Mouse (Mus musculus) hindbrain, embryonic 16.5 days (tissue): ENCODE data around the gene Atf3. TPM values are rescaled to one million over a fixed set of nuclear protein-coding genes. Genes with fewer than 3 reads are reported as not detected.

Source experiments
- ATAC-seq: fragments of 200-750 bp; cut with Nextera tagmentation; 2 replicates; pipeline ENCODE4 v1.8.0; 2017; ENCODE audit warnings: moderate TSS enrichment, moderate library complexity
- H3K27ac ChIP-seq: fragments of 300-500 bp; sonication (generic); 2 replicates; pipeline ENCODE4 v1.5.1; 2014; ENCODE audit warnings: low read depth, mild to moderate bottlenecking, control low read depth, low read length, moderate library complexity
- H3K27me3 ChIP-seq: fragments of 300-500 bp; sonication (generic); replicated peaks from 2 replicates; pipeline ENCODE4 v1.6.1; 2014; ENCODE audit warnings: low read length; ENCODE audit not compliant: control insufficient read depth, insufficient read depth
- H3K36me3 ChIP-seq: fragments of 300-500 bp; sonication (generic); 2 replicates; pipeline ENCODE4 v1.6.1; 2014; ENCODE audit warnings: mild to moderate bottlenecking, low read length, moderate library complexity, mixed read lengths; ENCODE audit not compliant: control insufficient read depth, insufficient read depth
- H3K4me1 ChIP-seq: fragments of 300-500 bp; sonication (generic); 2 replicates; pipeline ENCODE4 v1.6.1; 2014; ENCODE audit warnings: low read depth, low read length; ENCODE audit not compliant: control insufficient read depth, insufficient read depth
- H3K4me2 ChIP-seq: fragments of 300-500 bp; sonication (generic); 2 replicates; pipeline ENCODE4 v1.6.1; 2014; ENCODE audit warnings: mild to moderate bottlenecking, low read length, control low read depth, moderate library complexity
- H3K4me3 ChIP-seq: fragments of 300-500 bp; sonication (generic); 2 replicates; pipeline ENCODE4 v1.5.1; 2014; ENCODE audit warnings: mild to moderate bottlenecking, low read length, control low read depth, moderate library complexity
- H3K9ac ChIP-seq: fragments of 300-500 bp; sonication (generic); 2 replicates; pipeline ENCODE4 v1.6.1; 2014; ENCODE audit warnings: low read depth, mild to moderate bottlenecking, control low read depth, low read length, moderate library complexity
- H3K9me3 ChIP-seq: fragments of 300-500 bp; sonication (generic); 2 replicates; pipeline ENCODE4 v1.6.1; 2014; ENCODE audit warnings: mild to moderate bottlenecking, low read length, moderate library complexity; ENCODE audit not compliant: control insufficient read depth
- WGBS: fragments of 180-500 bp; shearing (Covaris S2); extraction: QIAGEN DNeasy Blood & Tissue Kit; methylation state at CpG from one replicate; pipeline ENCODE4 v1.1.7; 2014; 5-methylcytosine and 5-hydroxymethylcytosine counted together
- polyA plus RNA-seq: library from polyadenylated mRNA; unstranded; fragments of >200 nt; fragmentation: Nextera tagmentation; extraction: Ambion mirVana; gene quantifications from 2 replicates; pipeline ENCODE4 v1.2.1, GENCODE M21; 2015

Gene Atf3
- 1.7 and 2.1 TPM in 2 replicates for polyA plus RNA-seq

DNA sequence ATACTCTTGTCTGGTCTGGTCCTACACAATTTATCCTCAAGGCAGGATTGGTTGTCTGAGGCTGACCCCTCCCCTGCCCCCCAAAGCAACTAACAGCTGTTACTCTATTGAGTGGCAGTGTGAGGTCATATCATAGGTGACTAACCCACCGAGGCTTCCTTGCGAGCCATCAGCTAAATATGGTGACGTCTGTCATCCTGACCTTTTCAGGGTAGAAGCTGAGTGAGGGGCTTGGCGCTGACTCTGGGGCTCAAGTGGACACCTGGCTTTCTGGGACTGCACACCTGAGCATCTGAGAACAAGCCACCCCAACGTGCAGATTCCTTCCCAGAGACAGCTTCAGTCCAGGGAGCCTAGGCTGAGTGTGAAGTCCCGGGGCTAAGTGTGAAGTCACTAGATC lies at the start of gene Atf3:
Gene Atf3, minus strand, starts transcription at position 101 of the 400 bp plus-strand sequence.
- Histone ChIP-seq H3K9ac (no peak within 1 kb of the TSS), H3K4me1 (peaks cover 3% of the 10 kb centered on the region; the same call in 1 of the 2 replicates), H3K9me3 (no peaks in the 10 kb centered on the region), H3K4me3 (no peak within 1 kb of the TSS), H3K4me2 (no peak within 1 kb of the TSS), H3K36me3 (no peaks in the 10 kb centered on the region), H3K27ac (no peak within 1 kb of the TSS), H3K27me3 (no peaks in the 10 kb centered on the region)
- WGBS = 80% methylated on average over 6 of the region's 6 CpGs
- ATAC-seq = no peak

GRCm38 (mm10) chr1:191267162-191267561 lies 49.3 kb upstream of the Atf3 start:
- 83% methylated on average over 5 of the region's 5 CpGs for WGBS
- H3K9ac ChIP-seq = no peak overlapping the region
- no peaks in the 10 kb centered on the region for H3K27me3 ChIP-seq
- H3K36me3 ChIP-seq = no peaks in the 10 kb centered on the region
- no peak for ATAC-seq
- H3K4me2 ChIP-seq = no peak overlapping the region
- H3K27ac ChIP-seq = no peak overlapping the region
- no peaks in the 10 kb centered on the region for H3K9me3 ChIP-seq
- no peak overlapping the region for H3K4me3 ChIP-seq
- no peaks in the 10 kb centered on the region for H3K4me1 ChIP-seq

GRCm38 (mm10) chr1:191263471-191263870 lies 45.6 kb upstream of the Atf3 start:
- Histone ChIP-seq H3K4me3 (no peak overlapping the region), H3K4me2 (no peak overlapping the region), H3K27me3 (no peaks in the 10 kb centered on the region), H3K36me3 (no peaks in the 10 kb centered on the region), H3K27ac (no peak overlapping the region), H3K9ac (no peak overlapping the region), H3K9me3 (no peaks in the 10 kb centered on the region), H3K4me1 (no peaks in the 10 kb centered on the region; the same call in 1 of the 2 replicates)
- ATAC-seq = no peak
- 92% methylated on average over 5 of the region's 5 CpGs for WGBS

GRCm38 (mm10) chr1:191261861-191262260 lies 44.0 kb upstream of the Atf3 start:
- no peaks in the 10 kb centered on the region for H3K36me3 ChIP-seq
- no peaks in the 10 kb centered on the region for H3K9me3 ChIP-seq
- no peak overlapping the region for H3K9ac ChIP-seq
- ATAC-seq = no peak
- no peak overlapping the region for H3K27ac ChIP-seq
- H3K4me1 ChIP-seq = no peaks in the 10 kb centered on the region; the same call in 1 of the 2 replicates
- H3K4me2 ChIP-seq = no peak overlapping the region
- no peaks in the 10 kb centered on the region for H3K27me3 ChIP-seq
- no peak overlapping the region for H3K4me3 ChIP-seq
- 22% methylated on average over 6 of the region's 6 CpGs for WGBS

DNA sequence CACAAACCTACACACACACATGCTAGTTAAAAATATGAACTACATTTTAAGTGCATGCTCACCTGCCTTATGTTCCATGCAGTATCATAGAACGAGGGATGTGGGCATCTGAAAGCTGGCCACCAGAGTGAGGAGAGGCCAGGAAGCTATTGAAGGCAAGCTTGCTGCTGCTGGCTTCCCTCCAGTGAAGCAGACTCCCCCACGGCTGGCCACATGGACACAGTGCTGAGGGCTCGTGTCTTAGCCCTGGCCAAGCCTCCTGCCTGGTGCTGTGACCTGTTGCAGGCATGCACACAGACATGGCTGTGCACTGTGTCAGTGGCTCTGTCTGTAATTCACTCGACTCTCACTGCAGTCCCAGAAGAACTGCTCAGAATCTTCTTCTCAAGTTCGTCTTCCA lies 41.8 kb upstream of the Atf3 start:
- 68% methylated on average over 5 of the region's 5 CpGs for WGBS
- H3K9me3 ChIP-seq = no peaks in the 10 kb centered on the region
- no peak for ATAC-seq
- H3K36me3 ChIP-seq = no peaks in the 10 kb centered on the region
- no peak overlapping the region for H3K9ac ChIP-seq
- H3K27ac ChIP-seq = no peak overlapping the region
- H3K4me2 ChIP-seq = no peak overlapping the region
- H3K27me3 ChIP-seq = no peaks in the 10 kb centered on the region
- H3K4me3 ChIP-seq = no peak overlapping the region
- no peaks in the 10 kb centered on the region; the same call in 1 of the 2 replicates for H3K4me1 ChIP-seq

GRCm38 (mm10) chr1:191259121-191259520 lies 41.3 kb upstream of the Atf3 start:
- Histone ChIP-seq H3K36me3 (no peaks in the 10 kb centered on the region), H3K4me1 (no peaks in the 10 kb centered on the region; the same call in 1 of the 2 replicates), H3K27ac (no peak overlapping the region), H3K27me3 (no peaks in the 10 kb centered on the region), H3K4me2 (no peak overlapping the region), H3K9ac (no peak overlapping the region), H3K9me3 (no peaks in the 10 kb centered on the region), H3K4me3 (no peak overlapping the region)
- no peak for ATAC-seq
- 34% methylated on average over 7 of the region's 7 CpGs for WGBS

- 73% methylated on average over 3 of the region's 3 CpGs for WGBS
- Histone ChIP-seq H3K27me3 (no peaks in the 10 kb centered on the region), H3K9me3 (no peaks in the 10 kb centered on the region), H3K36me3 (no peaks in the 10 kb centered on the region), H3K9ac (no peak overlapping the region), H3K27ac (no peak overlapping the region), H3K4me3 (no peak overlapping the region), H3K4me1 (no peaks in the 10 kb centered on the region; the same call in 1 of the 2 replicates), H3K4me2 (no peak overlapping the region)
- no peak for ATAC-seq
Measured at GRCm38 (mm10) chr1:191258521-191258920, 40.7 kb upstream of the Atf3 start.

DNA sequence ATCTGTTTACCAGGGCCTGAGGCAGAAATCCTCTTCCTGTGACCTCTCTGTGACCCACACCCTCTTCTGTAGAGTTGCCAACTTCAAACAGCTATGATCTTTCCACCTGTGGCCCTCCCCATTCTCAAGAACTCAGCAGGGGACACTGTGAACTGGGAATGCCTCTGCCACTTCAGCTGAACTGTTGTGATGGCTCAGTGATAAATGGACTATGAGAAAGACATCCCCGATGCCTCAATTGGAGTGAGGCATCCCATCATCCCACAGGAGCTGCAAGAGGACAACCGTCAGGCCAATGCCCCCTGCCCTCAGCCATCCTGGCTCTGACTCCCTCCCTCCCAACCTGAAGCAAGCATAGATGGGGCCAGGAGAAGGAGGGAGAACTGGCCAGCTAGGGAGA lies 40.1 kb upstream of the Atf3 start:
- Histone ChIP-seq H3K4me1 (no peaks in the 10 kb centered on the region; the same call in 1 of the 2 replicates), H3K4me3 (no peak overlapping the region), H3K4me2 (no peak overlapping the region), H3K27ac (no peak overlapping the region), H3K9ac (no peak overlapping the region), H3K9me3 (no peaks in the 10 kb centered on the region), H3K27me3 (no peaks in the 10 kb centered on the region), H3K36me3 (no peaks in the 10 kb centered on the region)
- WGBS = 32% methylated on average over 2 of the region's 2 CpGs
- no peak for ATAC-seq

DNA sequence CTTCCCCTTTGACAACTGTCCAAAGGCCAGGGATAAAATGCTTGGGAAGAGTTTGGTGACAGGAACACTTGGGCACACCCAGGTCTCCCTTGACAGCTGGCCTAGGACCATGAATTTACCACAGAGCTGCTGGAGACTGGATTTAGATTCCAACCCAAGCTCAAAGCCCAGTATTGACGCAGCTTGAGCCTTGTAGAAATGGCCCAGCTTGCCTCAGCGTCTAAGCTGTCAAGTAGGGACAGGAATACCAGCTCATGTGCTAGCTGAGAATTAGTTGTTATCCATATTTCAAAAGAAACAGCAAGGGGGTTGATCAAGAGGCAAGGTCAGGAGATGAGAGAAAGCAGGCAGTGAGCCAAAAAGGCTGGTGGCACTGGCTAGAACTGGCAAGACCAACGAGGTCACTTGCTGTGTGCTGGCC lies 39.5 kb upstream of the Atf3 start:
- WGBS = 75% methylated on average over 3 of the region's 3 CpGs
- Histone ChIP-seq H3K36me3 (no peaks in the 10 kb centered on the region), H3K9ac (no peak overlapping the region), H3K9me3 (no peaks in the 10 kb centered on the region), H3K27ac (no peak overlapping the region), H3K4me2 (no peak overlapping the region), H3K27me3 (no peaks in the 10 kb centered on the region), H3K4me1 (no peaks in the 10 kb centered on the region; the same call in 1 of the 2 replicates), H3K4me3 (no peak overlapping the region)
- no peak for ATAC-seq
